Mouse (Mus musculus) heart, adult 18-20 months (tissue): Measurements from ENCODE around the gene Lce3b. TPM values are rescaled to one million over a fixed set of nuclear protein-coding genes. Genes with fewer than 3 reads are reported as not detected.

Experiments used
- DNase-seq, 2 experiments: peaks; one replicate each; pipeline ENCODE4 v3.0.0; 2021 to 2022; ENCODE audit warnings: mixed read lengths in 1 of 2
- long read RNA-seq, 2 experiments: library from polyadenylated mRNA; stranded (forward); transcript quantifications; one replicate each; pipeline ENCODE4 v2.0.0; 2021
- total RNA-seq, 2 experiments: library from RNA; stranded (reverse); gene quantifications; 2 replicates each; pipeline ENCODE4 v1.2.3; 2021

Lce3b gene
- total RNA-seq = not detected
- long read RNA-seq, experiment 1 = 0 reads
- long read RNA-seq, experiment 2 = 0 reads

DNA sequence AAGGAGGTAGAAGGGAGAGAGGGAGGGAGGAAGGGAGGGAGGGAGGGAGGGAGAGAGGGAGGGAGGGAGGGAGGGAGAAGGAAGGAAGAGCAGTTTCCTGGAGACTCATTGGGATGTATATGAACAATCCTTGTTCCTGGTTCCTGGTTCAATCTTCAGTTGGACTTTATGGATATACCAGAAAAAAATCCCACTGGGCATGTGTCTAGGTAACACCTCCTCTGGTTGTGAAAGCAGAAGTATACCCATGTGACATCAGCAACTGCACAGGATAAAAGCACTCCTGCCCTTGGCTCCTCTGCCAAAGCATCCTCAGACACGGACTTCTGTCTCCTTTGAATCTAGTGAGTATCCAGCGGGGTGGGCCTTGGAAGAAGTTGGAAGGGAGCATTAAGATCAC is at the start of gene Lce3b:
Gene Lce3b (plus strand): TSS at position 301 of the 400 bp plus-strand sequence.
- DNase-seq = no peak

DNA sequence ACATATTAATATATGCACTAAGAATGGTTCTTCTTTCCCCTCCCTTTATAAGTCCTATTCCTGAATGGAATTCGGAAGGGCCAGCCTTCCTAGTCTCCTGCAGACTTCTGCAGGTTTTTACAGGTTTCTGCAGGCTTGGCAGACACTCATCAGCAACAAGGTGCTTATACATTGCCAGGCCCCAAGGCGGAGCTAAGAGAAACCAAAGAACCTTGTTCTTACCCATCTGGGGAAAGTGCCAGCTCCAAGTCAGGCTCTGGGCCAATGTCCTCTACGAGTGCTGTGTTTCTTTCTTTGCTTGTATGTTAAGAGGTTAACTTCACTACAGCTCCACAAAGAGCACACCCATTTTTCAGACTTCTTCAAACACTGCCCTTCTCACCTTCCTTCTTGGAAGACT is 38.7 kb upstream of the Lce3b start:
- DNase-seq = no peak

DNA sequence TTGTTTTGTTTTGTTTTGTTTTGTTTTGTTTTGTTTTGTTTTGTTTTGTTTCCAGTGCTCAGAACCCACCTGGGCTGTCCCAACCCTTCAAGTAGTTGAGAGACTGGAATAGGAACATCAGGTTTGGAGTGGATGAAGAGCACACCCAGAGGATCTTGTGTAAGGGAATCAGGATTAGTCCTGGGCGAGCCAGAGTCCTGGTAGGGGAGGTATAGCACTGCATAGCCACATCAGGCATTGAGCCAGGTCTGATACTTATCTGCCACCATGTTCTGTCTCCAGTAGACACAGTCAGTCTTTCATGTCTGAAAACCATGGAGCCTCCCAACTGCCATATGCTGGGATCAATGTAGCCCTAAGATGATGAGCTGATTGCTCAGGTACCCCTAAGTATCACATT is 38.3 kb upstream of the Lce3b start:
- no peak for DNase-seq

DNA sequence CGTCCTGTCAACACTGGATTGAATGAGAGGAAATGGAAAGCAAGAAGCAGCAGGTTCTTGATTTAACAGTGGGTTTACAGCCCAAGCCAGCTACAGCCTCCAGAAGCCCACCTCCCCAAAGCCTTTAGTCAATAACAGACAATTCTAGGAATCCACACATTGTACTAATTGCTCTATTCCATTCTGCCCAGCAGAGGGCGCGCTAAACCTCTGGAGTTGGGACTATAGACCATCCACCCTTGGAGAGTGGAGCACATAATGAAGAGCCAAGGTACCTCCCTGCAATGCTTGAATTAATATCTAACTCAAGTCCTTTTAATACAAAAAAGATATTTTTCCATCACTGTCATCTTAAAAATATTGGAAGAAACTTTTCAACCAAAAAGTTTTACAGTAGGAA is 29.8 kb upstream of the Lce3b start:
- peak in 1 of 2 experiments; percentile 23 for DNase-seq

DNA sequence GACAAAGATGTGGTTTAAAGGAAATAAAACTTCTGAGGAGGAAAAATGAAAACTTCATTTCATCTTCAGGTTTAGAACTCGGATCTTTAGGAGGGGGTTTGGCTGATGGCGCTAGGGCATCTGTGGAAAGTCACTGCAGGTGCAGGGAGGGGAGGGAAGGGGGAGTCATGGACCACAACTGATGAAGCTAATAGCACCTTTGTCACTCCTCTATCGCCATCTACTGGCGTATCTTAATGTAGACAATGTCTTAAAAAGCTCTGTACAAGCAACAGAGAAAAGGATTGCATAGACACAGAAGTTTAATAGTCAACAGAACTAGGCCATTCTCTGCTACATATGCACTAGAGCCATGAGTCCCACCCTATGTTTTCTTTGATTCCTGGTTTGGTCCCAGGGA is 29.1 kb upstream of the Lce3b start:
- no peak for DNase-seq

DNA sequence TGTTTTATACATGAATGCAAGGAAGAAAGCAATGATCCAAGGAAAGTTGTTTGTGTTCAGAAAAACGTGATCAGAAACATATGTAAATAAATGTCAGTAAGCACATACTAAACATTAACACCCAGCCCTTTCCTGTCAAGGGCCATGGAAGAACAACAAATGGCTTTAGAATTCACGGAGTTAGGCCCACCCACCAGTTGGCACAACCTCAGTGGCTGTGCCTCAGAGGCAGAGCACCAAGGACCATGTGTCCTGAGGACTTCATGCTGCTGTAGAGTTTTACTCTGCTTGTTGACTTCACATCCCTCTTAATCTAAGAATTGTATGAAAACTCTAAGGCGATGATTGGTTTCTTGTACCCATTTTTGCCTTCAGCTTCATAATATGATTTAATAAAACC is 27.6 kb upstream of the Lce3b start:
- DNase-seq = no peak

DNA sequence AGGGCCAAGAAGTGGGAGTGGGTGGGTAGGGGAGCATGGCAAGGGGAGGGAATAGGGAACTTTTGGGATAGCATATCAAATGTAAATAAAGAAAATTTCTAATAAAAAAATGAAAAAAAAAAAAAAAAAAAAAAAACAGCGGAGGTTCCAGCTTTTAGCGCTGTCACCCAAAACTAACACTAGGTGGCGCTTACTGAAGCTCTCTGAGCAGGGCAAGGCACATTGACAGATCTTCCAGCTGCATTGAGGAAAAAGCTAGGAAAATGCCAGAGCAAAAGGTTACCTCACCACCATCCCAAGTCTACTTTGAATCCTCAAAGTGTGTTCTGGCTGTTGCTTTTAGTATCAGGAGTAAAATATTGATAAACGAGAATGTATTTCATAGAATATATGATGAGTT is 25.2 kb upstream of the Lce3b start:
- peak in 1 of 2 experiments; percentile 6 for DNase-seq

DNA sequence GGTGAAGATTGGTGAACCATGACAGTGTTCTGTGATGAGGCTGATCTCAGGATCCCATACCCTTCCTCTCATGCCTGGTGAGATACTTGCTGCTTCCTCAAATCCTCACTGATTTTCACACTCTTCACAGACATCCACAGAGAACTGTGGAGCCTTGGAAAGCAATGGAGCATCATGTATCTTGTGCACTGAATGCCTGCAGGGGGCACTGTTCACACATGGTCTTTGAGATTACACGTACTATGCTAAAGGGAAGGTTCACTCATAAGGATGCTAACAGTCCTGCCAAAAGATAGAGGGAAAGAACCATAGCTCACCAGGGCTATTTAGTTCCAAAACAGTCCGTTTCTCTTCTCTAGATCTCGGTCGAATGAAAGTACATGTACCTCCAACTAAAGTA is 12.4 kb upstream of the Lce3b start:
- no peak for DNase-seq

DNA sequence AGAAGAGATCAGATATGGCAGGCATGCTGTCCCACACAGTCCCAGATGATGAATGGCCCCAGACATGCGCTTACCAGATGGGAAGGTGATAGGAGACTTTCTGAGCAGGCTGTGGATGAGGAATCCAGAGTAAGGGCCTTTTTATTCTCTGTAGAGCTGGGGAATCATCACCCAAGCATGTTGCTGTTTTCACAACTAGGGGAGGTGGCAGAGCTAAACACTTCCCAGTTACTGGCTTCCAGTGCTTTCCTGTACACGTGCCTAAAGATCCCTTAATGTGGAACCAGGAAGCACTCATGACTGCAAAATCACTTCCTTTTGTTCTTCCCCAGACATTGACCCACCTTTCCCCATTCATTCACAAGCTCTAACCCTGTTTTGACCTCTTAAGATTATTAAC is 6.6 kb upstream of the Lce3b start, which contains the start of gene Lce3a:
Gene Lce3a (minus strand): TSS at position 101 of the 400 bp plus-strand sequence.
- DNase-seq = no peak

DNA sequence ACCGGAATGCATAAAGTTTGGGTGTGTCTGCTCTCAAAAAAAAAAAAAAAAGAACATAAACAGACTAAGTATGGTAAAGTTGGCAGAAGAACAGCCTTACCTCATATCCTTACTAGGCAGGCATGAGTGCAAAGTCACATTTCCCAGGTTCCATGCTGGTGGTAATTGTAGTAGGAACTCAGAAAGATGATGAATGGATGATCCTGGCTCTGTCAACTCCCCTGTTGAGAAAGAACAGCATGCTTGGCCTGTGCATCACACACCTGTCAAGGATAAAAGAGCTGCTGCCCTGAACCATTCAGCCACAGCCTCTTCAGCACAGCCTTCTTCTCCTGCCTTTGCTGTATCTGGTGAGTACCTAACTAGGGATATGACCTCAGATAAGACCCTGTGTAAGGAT is 11.4 kb downstream of the Lce3b start, which contains the start of gene Lce3c:
Gene Lce3c (plus strand): TSS at position 301 of the 400 bp plus-strand sequence.
- DNase-seq = no peak

DNA sequence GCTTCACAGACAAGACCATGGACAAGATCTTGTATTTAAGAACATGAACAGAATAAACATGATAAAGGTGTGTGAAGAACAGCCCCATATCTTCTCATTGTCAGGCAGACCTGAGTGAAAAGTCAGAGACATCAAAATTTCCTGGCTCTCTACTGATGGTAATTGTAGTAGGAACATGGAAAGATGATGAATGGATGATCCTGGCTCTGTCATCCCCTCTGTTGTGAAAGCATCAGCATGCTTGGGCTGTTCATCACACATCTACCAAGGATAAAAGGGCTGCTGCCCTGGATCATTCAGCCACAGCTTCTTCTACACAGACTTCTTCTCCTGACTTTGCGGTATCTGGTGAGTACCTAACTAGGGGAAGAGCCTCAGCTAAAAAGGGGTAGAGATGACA is 24.3 kb downstream of the Lce3b start, which contains the start of gene Lce3d:
Gene Lce3d (plus strand): TSS at position 301 of the 400 bp plus-strand sequence.
- no peak for DNase-seq

DNA sequence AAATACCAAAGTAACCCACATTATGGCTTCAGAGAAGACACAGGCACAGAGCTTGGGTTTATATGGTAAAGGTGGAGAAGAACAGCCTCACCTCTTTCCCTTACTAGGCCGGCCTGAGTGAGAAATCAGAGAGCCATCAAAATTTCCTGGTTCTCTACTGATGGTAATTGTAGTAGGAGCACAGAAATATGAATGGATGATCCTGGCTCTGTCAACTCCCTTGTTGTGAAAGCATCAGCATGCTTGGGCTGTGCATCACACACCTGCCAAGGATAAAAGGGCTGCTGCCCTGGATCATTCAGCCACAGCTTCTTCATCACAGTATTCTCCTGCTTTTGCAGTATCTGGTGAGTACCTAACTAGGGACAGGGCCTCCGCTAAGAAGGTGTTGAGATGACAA is 34.0 kb downstream of the Lce3b start, which contains the start of gene Lce3e:
Gene Lce3e (plus strand): TSS at position 301 of the 400 bp plus-strand sequence.
- DNase-seq = no peak

DNA sequence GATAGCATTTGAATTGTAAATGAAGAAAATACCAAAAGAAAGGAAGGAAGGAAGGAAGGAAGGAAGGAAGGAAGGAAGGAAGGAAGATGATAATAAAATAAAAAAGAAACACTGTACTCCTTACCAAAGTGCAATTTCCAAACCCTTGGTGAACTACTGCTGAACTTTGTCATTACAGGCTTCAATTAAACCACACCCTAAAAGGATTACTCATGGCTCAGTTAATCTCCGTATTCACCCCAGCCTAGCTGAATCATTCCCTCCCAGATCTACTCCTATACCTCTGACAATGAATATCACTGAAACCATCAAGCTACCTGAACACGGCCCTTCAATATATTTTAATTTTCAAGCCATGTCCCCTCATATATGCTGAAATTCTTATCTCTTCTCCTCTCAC is 45.7 kb downstream of the Lce3b start:
- no peak for DNase-seq

Other genes with a start within 250 kb of the Lce3b start
- gene Lce1d, start 245.8 kb upstream of the Lce3b start, total RNA-seq = not detected
- gene Lce1e, start 223.9 kb upstream of the Lce3b start, total RNA-seq = not detected
- gene Lce1f, start 212.6 kb upstream of the Lce3b start, total RNA-seq = not detected
- gene Gm38119, start 193.9 kb upstream of the Lce3b start, total RNA-seq = not detected
- gene Lce1g, start 180.6 kb upstream of the Lce3b start, total RNA-seq = not detected
- not detected for gene Lce1h, start 167.9 kb upstream of the Lce3b start, total RNA-seq
- gene Lce1i, start 154.1 kb upstream of the Lce3b start, total RNA-seq = not detected
- not detected for gene Lce1j, start 142.5 kb upstream of the Lce3b start, total RNA-seq
- gene Lce1k, start 125.1 kb upstream of the Lce3b start, total RNA-seq = not detected
- gene Kprp, start 105.7 kb upstream of the Lce3b start, total RNA-seq = not detected
- not detected for gene Lce1l, start 81.7 kb upstream of the Lce3b start, total RNA-seq
- gene 2310050C09Rik, start 62.8 kb upstream of the Lce3b start, total RNA-seq = not detected
- gene Lce3a, start 6.7 kb upstream of the Lce3b start, total RNA-seq = not detected
- not detected for gene Lce3c, start 11.5 kb downstream of the Lce3b start, total RNA-seq
- not detected for gene Lce3d, start 24.4 kb downstream of the Lce3b start, total RNA-seq
- gene Lce3e, start 34.1 kb downstream of the Lce3b start, total RNA-seq = not detected
- not detected for gene Lce3f, start 59.2 kb downstream of the Lce3b start, total RNA-seq
- not detected for gene Crct1, start 82.7 kb downstream of the Lce3b start, total RNA-seq
- gene Lce1m, start 86.1 kb downstream of the Lce3b start, total RNA-seq = not detected
- not detected for gene Gm4858, start 135.8 kb downstream of the Lce3b start, total RNA-seq
- gene Crnn, start 211.8 kb downstream of the Lce3b start, total RNA-seq = not detected